Mouse (Mus musculus): ENCODE measurements around the gene Fkrp. TPM values are rescaled to one million over a fixed set of nuclear protein-coding genes. Genes with fewer than 3 reads are reported as not detected.

The Fkrp gene
- polyA plus RNA-seq, 1 experiment from 2014 or later: 21.0 TPM

GRCm38 (mm10) chr7:16840109-16840491, 23.6 kb upstream of the Fkrp start:
- H3K36me3 ChIP-seq (replicated peaks; ENCODE audit: control insufficient read depth, insufficient read depth, low read depth, low read length): peaks cover 6% of the 10 kb centered on the region
- DNase-seq (ENCODE audit: low spot score) (no peak), ATAC-seq (replicated peaks; ENCODE audit: insufficient number of reproducible peaks, low FRiP score, low TSS enrichment, low read depth) (no peak)
- H3K27ac ChIP-seq (replicated peaks; ENCODE audit: low read depth, low read length): no peak overlapping the region
- H3K9me3 ChIP-seq (replicated peaks; ENCODE audit: control insufficient read depth, low read length): no peaks in the 10 kb centered on the region
- H3K4me2 ChIP-seq (ENCODE audit: low read depth, low read length): no peak overlapping the region
- peaks cover 3% of the 10 kb centered on the region; the same call in 1 of the 2 replicates for H3K4me1 ChIP-seq (ENCODE audit: control insufficient read depth, insufficient read depth, low read length)
- H3K4me3 ChIP-seq (ENCODE audit: low read depth, low read length): no peak overlapping the region
- no peaks in the 10 kb centered on the region for H3K27me3 ChIP-seq (ENCODE audit: control insufficient read depth, insufficient read depth, low read length)
- 100% methylated on average over 2 of the region's 2 CpGs for WGBS
- no peak overlapping the region for H3K9ac ChIP-seq (replicated peaks; ENCODE audit: low read length)

- WGBS: 92% methylated on average over 12 of the region's 12 CpGs
- DNase-seq (ENCODE audit: low spot score) (no peak), ATAC-seq (replicated peaks; ENCODE audit: insufficient number of reproducible peaks, low FRiP score, low TSS enrichment, low read depth) (no peak)
- 0 out of 2 replicates have a peak, but pooled peaks cover 3% of the 10 kb centered on the region for H3K4me1 ChIP-seq (ENCODE audit: control insufficient read depth, insufficient read depth, low read length)
- H3K4me3 ChIP-seq (ENCODE audit: low read depth, low read length): no peak overlapping the region
- H3K27me3 ChIP-seq (ENCODE audit: control insufficient read depth, insufficient read depth, low read length): no peaks in the 10 kb centered on the region
- no peaks in the 10 kb centered on the region for H3K9me3 ChIP-seq (replicated peaks; ENCODE audit: control insufficient read depth, low read length)
- peaks cover 6% of the 10 kb centered on the region for H3K36me3 ChIP-seq (replicated peaks; ENCODE audit: control insufficient read depth, insufficient read depth, low read depth, low read length)
- no peak overlapping the region for H3K9ac ChIP-seq (replicated peaks; ENCODE audit: low read length)
- no peak overlapping the region for H3K4me2 ChIP-seq (ENCODE audit: low read depth, low read length)
- H3K27ac ChIP-seq (replicated peaks; ENCODE audit: low read depth, low read length): no peak overlapping the region
These were observed 23.0 kb upstream of the Fkrp start for GRCm38 (mm10) chr7:16839427-16840108.

- 84% methylated on average over 6 of the region's 6 CpGs for WGBS
These were observed 22.4 kb upstream of the Fkrp start for GRCm38 (mm10) chr7:16838804-16839426.

GRCm38 (mm10) chr7:16837916-16838803, 21.6 kb upstream of the Fkrp start:
- H3K27ac ChIP-seq (replicated peaks; ENCODE audit: low read depth, low read length): no peak overlapping the region
- no peak overlapping the region for H3K4me2 ChIP-seq (ENCODE audit: low read depth, low read length)
- no peaks in the 10 kb centered on the region for H3K4me1 ChIP-seq (ENCODE audit: control insufficient read depth, insufficient read depth, low read length)
- no peak overlapping the region for H3K4me3 ChIP-seq (ENCODE audit: low read depth, low read length)
- 95% methylated on average over 18 of the region's 18 CpGs for WGBS
- ATAC-seq (replicated peaks; ENCODE audit: insufficient number of reproducible peaks, low FRiP score, low TSS enrichment, low read depth): no peak
- H3K9ac ChIP-seq (replicated peaks; ENCODE audit: low read length): no peak overlapping the region
- H3K36me3 ChIP-seq (replicated peaks; ENCODE audit: control insufficient read depth, insufficient read depth, low read depth, low read length): peaks cover 8% of the 10 kb centered on the region
- H3K27me3 ChIP-seq (ENCODE audit: control insufficient read depth, insufficient read depth, low read length): no peaks in the 10 kb centered on the region
- no peak for DNase-seq (ENCODE audit: low spot score)
- H3K9me3 ChIP-seq (replicated peaks; ENCODE audit: control insufficient read depth, low read length): no peaks in the 10 kb centered on the region

More at GRCm38 (mm10) chr7:16838804-16839426, 22.4 kb upstream of the Fkrp start:
- H3K4me1 ChIP-seq (ENCODE audit: control insufficient read depth, insufficient read depth, low read length): no peaks in the 10 kb centered on the region
- no peak overlapping the region for H3K4me2 ChIP-seq (ENCODE audit: low read depth, low read length)
- ATAC-seq (replicated peaks; ENCODE audit: insufficient number of reproducible peaks, low FRiP score, low TSS enrichment, low read depth) (no peak), DNase-seq (ENCODE audit: low spot score) (no peak)
- no peak overlapping the region for H3K27ac ChIP-seq (replicated peaks; ENCODE audit: low read depth, low read length)
- H3K36me3 ChIP-seq (replicated peaks; ENCODE audit: control insufficient read depth, insufficient read depth, low read depth, low read length): peaks cover 6% of the 10 kb centered on the region
- H3K9me3 ChIP-seq (replicated peaks; ENCODE audit: control insufficient read depth, low read length): no peaks in the 10 kb centered on the region
- no peaks in the 10 kb centered on the region for H3K27me3 ChIP-seq (ENCODE audit: control insufficient read depth, insufficient read depth, low read length)
- no peak overlapping the region for H3K4me3 ChIP-seq (ENCODE audit: low read depth, low read length)
- H3K9ac ChIP-seq (replicated peaks; ENCODE audit: low read length): no peak overlapping the region

- peaks cover 31% of the 10 kb centered on the region for H3K36me3 ChIP-seq (replicated peaks; ENCODE audit: control insufficient read depth, insufficient read depth, low read depth, low read length)
- 77% methylated on average over 9 of the region's 9 CpGs for WGBS
- DNase-seq (ENCODE audit: low spot score) (no peak), ATAC-seq (replicated peaks; ENCODE audit: insufficient number of reproducible peaks, low FRiP score, low TSS enrichment, low read depth) (no peak)
- H3K27ac ChIP-seq (replicated peaks; ENCODE audit: low read depth, low read length): no peak overlapping the region
- H3K4me2 ChIP-seq (ENCODE audit: low read depth, low read length): no peak overlapping the region
- H3K27me3 ChIP-seq (ENCODE audit: control insufficient read depth, insufficient read depth, low read length): no peaks in the 10 kb centered on the region
- H3K4me1 ChIP-seq (ENCODE audit: control insufficient read depth, insufficient read depth, low read length): no peaks in the 10 kb centered on the region
- no peaks in the 10 kb centered on the region for H3K9me3 ChIP-seq (replicated peaks; ENCODE audit: control insufficient read depth, low read length)
- H3K4me3 ChIP-seq (ENCODE audit: low read depth, low read length): no peak overlapping the region
- no peak overlapping the region for H3K9ac ChIP-seq (replicated peaks; ENCODE audit: low read length)
These were observed 13.9 kb upstream of the Fkrp start for GRCm38 (mm10) chr7:16830449-16830848.

- Histone ChIP-seq H3K4me3 (ENCODE audit: low read depth, low read length) (no peak overlapping the region), H3K9ac (replicated peaks; ENCODE audit: low read length) (no peak overlapping the region), H3K9me3 (replicated peaks; ENCODE audit: control insufficient read depth, low read length) (no peaks in the 10 kb centered on the region), H3K27me3 (ENCODE audit: control insufficient read depth, insufficient read depth, low read length) (no peaks in the 10 kb centered on the region), H3K4me1 (ENCODE audit: control insufficient read depth, insufficient read depth, low read length) (no peaks in the 10 kb centered on the region), H3K4me2 (ENCODE audit: low read depth, low read length) (no peak overlapping the region), H3K36me3 (replicated peaks; ENCODE audit: control insufficient read depth, insufficient read depth, low read depth, low read length) (peaks cover 24% of the 10 kb centered on the region), H3K27ac (replicated peaks; ENCODE audit: low read depth, low read length) (no peak overlapping the region)
- no peak for ATAC-seq (replicated peaks; ENCODE audit: insufficient number of reproducible peaks, low FRiP score, low TSS enrichment, low read depth)
- 81% methylated on average over 4 of the region's 4 CpGs for WGBS
- no peak for DNase-seq (ENCODE audit: low spot score)
These were observed 10.7 kb upstream of the Fkrp start for GRCm38 (mm10) chr7:16827274-16827673.

GRCm38 (mm10) chr7:16826571-16826970, 10.0 kb upstream of the Fkrp start:
- Histone ChIP-seq H3K4me1 (ENCODE audit: control insufficient read depth, insufficient read depth, low read length) (no peaks in the 10 kb centered on the region), H3K36me3 (replicated peaks; ENCODE audit: control insufficient read depth, insufficient read depth, low read depth, low read length) (peaks cover 20% of the 10 kb centered on the region), H3K9me3 (replicated peaks; ENCODE audit: control insufficient read depth, low read length) (no peaks in the 10 kb centered on the region), H3K9ac (replicated peaks; ENCODE audit: low read length) (no peak overlapping the region), H3K27me3 (ENCODE audit: control insufficient read depth, insufficient read depth, low read length) (no peaks in the 10 kb centered on the region), H3K27ac (replicated peaks; ENCODE audit: low read depth, low read length) (no peak overlapping the region), H3K4me2 (ENCODE audit: low read depth, low read length) (no peak overlapping the region), H3K4me3 (ENCODE audit: low read depth, low read length) (no peak overlapping the region)
- ATAC-seq (replicated peaks; ENCODE audit: insufficient number of reproducible peaks, low FRiP score, low TSS enrichment, low read depth): no peak
- no peak for DNase-seq (ENCODE audit: low spot score)
- WGBS: 73% methylated on average over 5 of the region's 5 CpGs

Data from embryonic facial prominence, embryonic 11.5 days (tissue).